Mouse (Mus musculus) liver, adult 2 months (tissue): Measurements from ENCODE around the gene Gm20696.

Experiments used
- CTCF ChIP-seq: fragments of 200-500 bp; IDR thresholded peaks from 2 replicates; pipeline ENCODE4 v1.5.1; 2011; ENCODE audit warnings: low read depth, low read length, control low read depth
- POLR2A ChIP-seq: fragments of 200-500 bp; IDR thresholded peaks from 2 replicates; pipeline ENCODE4 v1.6.1; 2011; ENCODE audit warnings: low read length, control low read depth; ENCODE audit not compliant: insufficient read depth; ENCODE audit errors: extremely low read depth

DNA sequence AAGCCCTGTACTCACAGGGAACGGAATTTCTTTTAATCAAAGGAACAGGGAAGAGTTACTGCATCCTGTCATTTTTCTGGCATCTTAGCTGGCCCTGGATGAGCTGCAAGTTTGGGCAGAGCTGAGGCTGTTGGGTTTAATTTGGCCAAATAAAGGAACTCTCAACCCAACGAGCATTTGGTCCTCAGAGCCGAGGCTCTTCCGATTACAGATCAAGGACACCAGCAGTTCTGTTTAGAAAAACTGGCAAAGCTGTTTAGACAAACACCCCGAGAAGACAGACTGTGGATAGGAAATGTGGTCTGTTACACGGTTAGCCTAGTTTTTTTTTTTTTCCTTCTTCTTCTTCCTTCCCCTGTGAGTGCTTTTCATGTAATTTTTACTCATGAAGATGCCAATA is 302.1 kb downstream of the Gm20696 start:
- no peak for TF ChIP-seq CTCF
- no peak for TF ChIP-seq POLR2A
